Mouse (Mus musculus): ENCODE measurements around the gene Pyroxd1. TPM values are rescaled to one million over a fixed set of nuclear protein-coding genes. Genes with fewer than 3 reads are reported as not detected.
"Not testable (repeated sequence)": the region's sequence is repeated elsewhere in the genome, so short reads cannot be mapped to it uniquely, and the experiment has no call there.

Gene Pyroxd1
- total RNA-seq (2021) = 12.3 and 18.1 TPM in 2 replicates
- long read RNA-seq, transcript Pyroxd1-201 (12 exons, 2,831 nt) = major isoform, 18 of 29 reads
- long read RNA-seq, partial matches to known transcripts = 0 of 29 reads
- long read RNA-seq, other reads (novel, unspliced or antisense) = 10 of 29 reads

DNA sequence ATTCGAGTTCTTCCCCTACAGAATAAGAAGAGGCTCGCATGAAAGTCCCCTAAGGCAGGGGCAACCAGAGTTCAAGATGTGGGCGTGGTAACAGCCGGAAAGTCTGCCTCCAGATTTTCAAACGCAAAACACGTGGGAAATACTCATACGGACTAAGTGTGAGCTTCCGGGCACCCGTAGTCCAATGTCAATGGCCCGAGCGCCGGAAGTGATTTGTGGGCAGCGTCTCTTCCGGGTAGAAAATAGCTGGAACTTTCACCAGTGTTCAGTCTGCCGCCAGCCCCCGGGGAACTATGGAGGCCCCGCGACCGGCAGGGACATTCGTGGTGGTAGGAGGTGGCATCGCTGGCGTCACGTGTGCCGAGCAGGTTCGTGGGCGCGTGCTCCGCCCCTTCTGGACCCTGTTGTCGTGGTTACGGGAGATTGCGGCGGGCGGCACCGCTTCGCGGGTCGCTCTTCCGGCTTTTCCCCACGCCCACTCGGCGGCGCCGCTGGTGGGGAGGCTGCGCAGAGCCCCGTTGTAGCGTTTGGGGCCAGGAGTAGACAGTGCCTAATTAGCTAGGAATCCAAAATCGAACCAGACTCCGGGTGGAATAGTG lies at the start of gene Pyroxd1:
Gene Pyroxd1, plus strand, starts transcription at position 215 of the 599 bp plus-strand sequence.
- peak; percentile 80 for DNase-seq

DNA sequence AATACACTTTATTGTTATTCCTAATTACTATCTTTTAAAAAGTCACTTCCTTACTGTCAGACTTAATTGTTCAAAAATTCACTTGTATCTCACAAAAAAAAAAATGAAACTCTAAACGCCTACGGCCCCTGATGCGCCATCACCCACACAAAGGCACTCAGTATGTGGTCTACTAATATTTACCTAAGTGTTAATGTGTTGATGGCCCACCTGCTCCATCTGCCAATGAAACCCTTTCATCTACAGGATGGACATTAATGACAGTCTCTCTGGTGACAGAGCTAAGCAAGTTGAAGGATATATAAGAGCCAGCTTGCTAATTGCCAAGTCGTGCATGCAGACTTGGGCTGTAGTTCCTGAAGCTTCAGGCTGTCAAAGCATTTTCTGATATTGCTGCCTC lies 47.4 kb upstream of the Pyroxd1 start, which contains the start of gene Iapp:
Gene Iapp, plus strand, starts transcription at position 326 of the 400 bp plus-strand sequence.
- DNase-seq = no peak

DNA sequence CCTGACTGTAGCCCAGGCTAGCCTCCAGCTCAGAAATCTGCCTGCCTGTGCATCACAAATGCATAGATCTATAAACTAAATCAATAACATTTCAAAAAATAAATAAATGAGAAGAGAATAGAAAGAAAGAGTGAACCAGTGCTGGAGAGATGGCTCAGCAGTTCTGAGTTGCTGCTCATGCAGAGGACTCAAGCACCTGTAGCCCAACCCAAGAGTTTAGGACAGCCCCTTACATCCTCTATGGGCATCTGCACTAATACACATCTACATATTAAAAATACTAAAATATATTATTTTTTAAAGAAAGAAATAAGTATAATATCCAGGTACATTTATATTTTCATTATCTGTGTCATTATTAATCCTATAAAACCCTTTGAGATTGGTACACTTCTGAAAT lies 40.4 kb upstream of the Pyroxd1 start:
- no peak for DNase-seq

DNA sequence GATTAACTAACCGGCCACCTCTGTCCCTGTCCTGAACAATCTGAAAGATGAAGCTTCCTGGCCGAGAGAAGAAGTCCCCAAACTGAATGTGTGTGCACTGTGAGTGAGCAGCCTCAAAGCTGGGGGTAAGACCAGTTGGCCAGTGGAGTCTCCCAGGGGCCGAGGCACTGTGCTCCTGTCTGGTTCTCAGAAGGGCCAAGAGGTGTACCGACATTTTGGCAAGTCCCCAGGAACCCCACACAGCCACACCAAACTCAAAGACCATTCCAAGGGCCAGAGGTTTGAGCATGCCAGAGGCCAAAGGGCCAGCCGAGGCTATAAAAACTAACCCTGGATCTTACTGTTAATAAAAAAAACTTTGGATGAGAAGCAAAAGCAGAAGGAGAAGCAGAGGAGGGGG lies 31.2 kb upstream of the Pyroxd1 start:
- DNase-seq = no peak

DNA sequence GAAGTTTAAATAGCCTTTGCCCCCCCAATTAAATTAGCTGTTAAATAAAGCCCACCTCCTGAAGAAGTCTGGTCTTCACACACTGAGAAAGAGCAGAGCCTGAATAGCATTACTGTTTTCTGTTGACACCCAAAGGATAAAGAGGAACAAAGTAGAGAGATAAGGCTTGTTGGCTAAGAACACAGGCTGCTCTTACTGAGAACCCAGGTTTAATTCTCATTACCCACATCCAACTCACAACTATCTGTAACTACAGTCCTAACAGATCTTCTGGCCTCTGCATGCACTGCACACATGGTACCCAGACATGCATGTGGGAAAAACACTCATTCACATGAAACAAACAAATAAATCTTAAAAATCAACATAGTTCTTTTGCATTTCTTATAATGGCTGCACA lies 28.3 kb upstream of the Pyroxd1 start:
- no peak for DNase-seq

DNA sequence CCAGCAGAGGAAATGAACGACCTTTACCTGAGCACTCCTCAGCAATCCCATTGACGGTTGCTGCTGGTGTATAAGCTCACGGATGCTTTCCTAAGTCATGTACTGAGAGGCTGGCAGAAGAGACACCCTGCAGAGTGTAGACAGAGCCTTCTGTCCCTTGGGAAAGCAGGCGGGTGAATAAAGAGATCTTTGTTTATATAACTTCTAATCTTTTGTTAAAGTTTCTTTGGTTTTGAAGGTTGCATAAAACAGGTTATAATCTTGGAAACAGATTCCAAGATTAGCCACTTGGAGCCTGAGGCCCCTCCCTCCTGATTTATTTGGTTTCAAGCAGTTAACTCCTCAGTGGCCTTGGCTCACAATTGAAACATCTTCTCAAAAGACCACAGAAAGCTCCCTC lies 22.6 kb upstream of the Pyroxd1 start, which contains the start of gene Slco1a5:
Gene Slco1a5, minus strand, starts transcription at position 101 of the 400 bp plus-strand sequence.
- DNase-seq = no peak

DNA sequence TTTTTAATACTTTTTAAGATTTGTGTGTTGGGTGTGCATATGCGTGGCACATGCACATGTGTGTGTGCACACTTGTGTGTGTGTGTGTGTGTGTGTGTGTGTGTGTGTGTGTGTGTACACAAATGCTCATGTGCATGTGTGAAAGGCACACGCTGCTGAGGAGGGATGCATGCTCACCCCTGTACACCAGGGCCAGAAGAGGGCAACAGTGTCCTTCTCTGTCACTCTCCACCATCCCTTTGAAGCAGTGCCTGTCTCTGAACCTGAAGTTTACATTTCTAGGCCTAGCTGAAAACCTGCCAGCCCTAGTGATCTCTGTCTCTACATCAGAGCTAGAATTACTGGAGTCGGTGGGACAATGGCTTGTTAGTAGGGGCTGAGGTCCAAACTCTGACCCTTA lies 18.9 kb upstream of the Pyroxd1 start:
- no peak for DNase-seq

DNA sequence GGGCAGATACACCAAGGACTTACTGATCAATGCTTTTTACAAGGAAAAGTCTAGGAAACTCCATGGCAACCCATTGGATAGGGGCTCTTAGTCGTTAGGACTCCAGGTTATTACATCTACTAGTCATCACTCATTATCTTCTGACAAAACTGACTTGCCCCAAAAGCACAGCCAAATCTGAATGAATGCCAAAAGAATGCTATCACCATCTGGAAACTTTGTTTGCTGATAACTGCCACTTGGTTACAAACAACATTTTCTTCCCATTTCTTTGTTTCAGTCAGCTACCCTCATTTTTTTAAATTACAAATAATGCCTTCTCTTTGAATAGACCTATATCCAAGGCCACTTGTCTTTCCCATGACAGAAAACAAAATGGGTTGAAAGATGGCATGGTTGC lies 16.3 kb upstream of the Pyroxd1 start:
- no peak for DNase-seq

DNA sequence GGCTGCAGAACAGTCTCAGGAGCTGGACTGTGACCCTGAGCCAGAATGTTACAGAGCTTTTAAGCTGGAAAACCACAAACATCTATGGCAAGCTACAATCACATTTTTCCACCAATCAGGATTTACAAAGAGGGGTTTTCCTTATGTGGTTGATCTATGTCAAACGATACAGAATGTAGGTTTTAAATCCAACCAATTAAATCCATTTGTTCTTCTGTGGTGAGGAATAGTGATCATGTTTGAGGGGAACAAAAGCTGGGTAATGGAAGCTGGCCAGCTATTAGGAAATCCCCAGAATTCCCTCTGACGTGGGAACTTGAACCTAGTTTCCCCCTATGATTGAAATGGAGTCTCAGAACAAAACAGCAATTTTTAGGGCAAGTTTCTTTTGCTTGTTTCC lies 6.5 kb upstream of the Pyroxd1 start:
- DNase-seq = no peak

DNA sequence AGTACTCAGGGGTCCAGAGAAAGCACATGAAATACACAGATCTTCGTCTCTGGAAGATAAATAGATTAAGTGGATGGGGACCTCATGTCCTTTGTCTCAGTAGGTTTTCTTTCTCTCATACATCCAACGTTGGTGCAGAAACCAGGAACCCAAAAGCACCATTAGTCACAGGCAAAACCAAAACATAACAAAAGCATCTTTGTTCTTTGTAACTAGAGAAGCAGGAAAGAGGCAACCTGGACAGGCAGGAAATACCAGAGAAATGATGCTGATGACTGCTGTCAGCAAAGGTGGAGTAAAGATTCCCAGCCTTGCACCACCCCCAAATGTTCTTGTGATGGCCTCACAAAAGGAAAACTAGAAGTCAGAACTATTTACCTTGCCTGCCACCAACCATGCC lies 5.9 kb upstream of the Pyroxd1 start:
- no peak for DNase-seq

DNA sequence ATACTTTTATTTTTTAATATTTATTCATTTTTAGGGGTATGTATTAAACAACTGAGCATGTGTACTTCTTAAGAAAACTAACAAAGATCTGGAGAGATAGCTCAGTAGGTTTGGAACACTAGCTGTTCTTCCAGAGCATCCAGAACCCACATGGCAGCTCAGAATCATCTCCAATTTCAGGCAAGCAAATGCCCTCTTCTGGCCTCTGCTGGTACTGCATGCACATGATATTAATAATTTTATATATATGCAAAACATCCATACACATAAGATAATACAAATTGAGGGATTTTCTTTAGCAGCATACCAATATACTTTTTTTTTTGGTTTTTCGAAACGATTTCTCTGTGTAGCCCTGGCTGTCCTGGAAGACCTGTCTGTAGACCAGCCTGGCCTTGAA lies 1.9 kb upstream of the Pyroxd1 start:
- peak; percentile 19 for DNase-seq

DNA sequence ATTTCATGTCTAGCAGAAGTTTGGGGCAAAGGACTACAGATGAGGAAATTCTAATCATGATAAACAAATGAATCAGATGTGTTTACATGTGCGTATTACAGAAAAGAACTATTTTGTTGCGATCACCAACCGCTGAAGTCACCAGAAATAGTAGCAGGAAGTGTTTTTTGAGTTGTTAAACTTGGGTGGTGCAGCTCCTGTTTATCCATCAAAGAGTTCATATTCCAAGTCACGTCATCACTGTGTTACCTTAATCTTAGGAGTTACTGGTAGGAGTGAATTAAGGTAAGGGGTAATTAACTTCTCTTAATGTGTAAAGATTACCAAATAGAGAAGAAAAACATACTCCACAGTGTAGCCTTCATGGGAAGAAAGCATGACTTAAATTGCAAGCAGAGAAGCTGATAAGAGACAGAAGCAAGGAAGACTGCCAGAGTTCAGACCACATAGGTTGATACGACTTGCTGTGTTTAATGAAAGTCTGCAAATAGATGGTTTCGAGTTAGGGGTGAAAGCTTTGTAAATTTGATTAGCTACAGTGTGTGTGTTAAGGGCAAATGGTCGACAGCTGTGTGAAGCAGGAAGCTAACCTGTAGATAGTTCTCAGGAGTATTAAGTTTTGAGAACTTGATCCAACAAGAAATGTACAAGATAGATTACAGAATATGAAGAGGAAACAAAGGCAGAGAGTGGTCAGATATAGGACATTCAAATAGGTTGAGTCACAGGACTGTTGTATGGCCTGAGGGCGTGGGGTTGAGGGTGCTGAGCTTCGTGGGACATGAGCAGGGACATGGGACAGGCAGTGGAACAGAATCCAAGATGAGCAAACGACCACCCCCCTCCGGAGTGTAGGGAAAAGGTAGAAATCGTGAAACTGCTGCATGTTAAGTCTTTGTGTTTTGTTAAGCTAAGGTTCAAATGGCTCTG lies 992 bp downstream of the Pyroxd1 start:
- DNase-seq = no peak

DNA sequence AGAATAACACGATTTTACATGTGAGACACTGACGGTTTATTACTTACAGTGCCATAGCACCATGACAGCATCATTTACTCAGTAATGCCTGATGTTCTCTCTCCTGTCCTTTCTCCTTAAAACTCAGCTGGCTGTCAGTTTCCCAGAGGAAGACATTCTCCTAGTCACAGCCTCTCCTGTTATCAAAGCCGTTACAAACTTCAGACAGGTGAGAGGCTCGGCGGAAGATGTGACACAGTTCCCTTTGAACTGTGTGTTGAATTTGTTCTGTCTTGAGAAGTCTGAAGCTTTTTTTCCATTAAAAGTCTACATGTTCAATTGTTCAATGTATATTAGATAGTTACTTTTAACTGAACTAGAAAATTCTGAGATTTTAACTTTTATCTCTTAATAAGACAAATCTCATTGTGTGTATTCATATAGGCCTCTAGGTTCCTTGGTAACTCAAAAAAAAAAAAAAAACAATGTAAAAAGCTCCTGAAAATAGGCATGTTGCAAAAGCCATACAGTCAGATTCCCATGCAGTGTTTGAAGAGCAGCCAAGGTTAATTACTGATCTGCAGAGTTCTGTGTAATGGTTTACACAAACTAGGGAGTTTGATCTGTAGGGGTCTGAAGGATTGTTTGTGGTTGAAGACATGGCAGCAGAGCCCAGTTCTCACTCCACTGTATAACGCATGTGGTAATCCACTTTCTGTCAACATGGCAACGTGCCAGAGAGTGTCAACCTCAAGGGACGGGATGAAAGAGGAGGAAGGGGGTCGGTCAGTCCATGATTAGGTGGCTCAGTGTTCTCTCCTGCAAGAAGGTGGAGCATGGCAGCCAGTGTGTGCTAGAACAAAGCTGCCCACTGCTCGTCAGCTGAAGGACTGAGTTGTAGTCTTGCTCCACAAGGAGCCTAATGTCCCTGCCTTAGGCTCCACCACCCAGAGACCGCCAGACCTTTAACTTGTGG lies 2.3 kb downstream of the Pyroxd1 start:
- DNase-seq = no peak

DNA sequence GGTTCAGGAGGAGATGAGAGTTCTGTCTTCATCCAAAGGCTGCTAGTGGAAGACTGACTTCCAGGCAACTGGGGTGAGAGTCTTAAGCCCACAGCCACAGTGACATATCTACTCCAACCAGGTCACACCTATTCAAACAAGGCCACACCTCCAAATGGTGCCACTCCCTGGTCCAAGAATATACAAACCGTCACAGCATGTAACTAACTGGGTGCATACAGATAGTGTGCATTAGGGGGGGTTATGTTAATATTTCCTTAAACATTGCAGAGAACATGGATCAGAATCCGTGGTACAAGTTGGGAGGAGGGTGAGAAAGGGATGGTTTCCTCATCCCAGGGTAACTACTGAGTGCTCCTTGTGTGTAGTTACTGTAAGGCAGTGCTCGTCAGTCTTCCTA lies 6.6 kb downstream of the Pyroxd1 start:
- not testable (repeated sequence) for DNase-seq

DNA sequence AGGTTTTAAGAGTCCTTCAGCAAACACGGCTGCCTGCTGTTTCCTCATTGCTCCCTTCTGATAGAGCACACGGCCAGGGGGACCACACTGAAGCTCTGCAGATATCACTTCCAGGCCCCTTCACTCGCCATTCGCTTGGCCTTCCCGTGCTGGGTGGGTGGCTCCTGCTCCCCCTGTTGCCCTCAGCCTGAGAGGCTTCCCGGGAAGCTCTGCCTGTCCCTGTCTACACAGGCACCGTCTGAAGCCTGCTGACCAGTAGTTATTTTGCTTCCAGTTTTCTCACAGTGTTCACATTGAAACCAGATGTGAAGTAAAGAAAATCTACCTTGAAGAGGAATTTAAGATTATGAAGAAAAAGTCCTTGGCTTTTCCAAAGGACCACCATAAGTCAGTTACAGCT lies 11.7 kb downstream of the Pyroxd1 start:
- DNase-seq = no peak

DNA sequence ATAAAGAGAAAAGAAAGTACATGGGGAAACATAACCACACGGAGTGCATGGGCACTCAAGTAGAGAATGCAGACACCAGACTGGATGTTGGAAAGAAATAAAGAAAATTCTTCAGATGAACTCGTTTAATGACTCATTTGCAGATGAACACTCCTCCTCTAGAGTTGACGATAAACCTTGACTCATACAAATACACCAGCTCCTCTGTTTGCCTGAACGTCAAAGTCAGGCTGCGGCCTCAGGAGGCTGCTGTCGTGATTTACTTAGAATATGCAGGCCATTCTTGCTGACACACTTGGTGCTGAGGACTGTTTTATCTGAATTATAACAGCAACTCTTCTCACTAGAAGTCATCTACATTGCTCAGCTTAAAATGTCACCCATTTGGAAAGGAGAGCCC lies 16.6 kb downstream of the Pyroxd1 start:
- no peak for DNase-seq

DNA sequence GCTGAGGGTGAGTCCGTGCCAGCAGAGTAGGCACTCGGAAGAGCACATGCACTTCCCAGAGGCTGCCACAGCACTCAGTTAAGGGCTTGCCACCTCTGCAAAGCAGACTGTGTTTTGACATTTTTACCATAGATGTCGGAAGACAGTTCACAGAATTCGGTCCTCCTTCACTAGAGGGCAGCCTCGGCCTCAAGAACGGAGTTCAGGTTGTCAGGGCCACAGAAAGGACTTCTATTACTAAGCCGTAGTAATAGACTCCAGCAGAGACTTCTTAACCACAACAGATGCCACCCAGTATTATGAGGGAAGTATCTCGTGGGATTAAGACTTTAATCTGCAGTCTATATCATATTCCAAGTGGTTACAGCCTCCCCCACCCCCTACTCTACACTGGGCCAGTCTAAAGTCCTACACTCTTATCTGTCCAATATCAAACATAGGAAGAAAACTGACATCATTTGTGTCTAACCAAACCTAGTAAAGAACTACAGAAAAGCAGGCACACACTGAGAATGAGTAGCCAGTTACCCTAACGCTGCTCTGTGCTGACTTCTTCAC lies 17.6 kb downstream of the Pyroxd1 start:
- DNase-seq = no peak

DNA sequence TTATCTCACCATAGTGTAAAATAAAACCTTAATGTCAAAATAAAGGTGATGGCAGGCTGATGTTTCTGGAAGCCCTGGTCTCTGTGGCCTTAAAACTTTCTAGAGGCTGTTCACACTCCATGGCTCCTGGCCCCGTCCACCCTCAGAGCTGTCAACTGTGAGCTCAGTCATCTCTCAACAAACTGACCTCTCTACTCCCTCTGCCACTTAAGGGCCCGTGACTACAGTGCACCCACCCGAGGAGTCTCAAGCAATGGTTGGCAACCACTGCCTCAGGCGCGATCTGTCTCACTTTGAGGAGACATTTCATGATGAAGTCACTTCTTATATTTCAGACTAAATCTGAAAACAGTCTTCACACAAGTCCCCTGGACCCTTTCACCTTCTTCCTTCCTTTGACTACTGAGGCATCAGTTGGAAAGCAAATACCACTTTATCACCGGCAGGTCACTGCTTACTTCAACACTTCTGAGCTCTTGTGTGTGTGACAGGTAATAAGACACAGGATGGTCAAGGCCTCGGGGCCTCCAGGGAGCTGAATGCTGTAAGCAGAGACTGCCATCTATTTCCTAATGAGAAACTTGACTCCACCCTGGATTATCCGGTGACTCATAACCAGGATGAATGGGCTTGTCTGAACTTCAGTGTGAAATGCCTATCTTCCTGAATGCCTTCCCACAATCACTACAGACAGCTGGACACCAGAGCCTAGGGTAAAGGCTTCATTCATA lies 20.5 kb downstream of the Pyroxd1 start:
- DNase-seq = no peak

DNA sequence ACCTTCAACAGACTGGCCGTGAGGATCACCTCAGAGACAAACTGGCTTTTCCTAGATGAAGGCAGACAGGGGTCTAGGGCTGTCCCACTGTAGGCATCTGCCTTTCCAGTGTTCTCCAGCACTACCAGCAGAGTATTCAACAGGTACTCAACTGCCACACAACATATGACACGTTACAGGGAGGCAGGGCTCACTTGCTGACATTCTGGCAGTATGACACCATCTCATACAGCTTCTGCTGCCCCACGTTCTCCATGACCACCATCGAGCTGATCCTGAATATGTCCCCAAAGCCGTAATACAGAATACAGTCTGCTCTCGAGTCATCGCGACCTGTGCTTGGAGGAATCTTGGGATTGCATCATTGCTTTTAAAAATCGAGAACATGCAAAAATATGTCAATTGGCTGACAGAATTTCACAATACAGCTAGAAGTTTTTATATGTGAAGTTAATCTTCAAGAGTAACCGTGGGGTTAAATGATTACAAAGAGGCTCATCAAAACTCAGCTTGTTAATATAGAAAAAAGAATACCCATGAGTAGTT lies 21.1 kb downstream of the Pyroxd1 start:
- no peak for DNase-seq

DNA sequence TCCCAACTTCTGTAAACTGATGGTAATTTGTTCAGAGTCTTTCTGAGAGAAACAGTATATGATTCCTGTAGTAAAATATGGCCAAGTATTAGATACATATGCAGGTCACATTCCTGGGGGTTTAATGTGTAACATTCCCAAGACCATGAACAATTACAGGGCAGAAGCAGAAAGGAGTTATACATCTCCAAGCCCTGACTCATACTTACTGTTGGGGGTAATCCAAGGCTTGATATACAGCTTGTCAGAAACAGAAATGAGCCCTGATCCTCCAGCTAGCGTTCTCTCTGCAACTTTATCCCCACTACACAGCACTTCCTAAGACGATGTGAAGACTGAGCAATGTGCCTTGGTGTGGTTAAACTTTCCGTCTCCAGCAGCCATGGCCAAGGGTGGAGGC lies 22.1 kb downstream of the Pyroxd1 start:
- no peak for DNase-seq

DNA sequence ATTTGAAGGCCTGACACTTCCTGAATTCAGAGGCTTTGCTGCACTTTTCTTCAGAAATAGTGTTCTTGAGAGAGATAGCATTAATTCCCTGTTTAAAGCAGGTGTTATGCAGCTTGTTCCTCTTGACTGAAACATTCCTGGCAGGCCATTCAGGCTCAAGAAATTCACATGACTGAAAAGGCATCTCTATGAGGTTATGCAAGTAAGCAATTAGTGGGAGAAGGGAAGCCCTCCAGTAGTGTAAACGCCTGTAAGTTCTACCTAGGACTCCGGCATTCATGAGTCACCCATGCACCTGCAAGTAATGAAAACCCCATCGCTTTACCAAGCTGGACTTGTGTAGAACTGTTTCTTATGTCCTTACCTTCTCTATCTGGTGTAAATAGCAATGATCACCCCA lies 24.1 kb downstream of the Pyroxd1 start:
- DNase-seq = no peak
